Mouse (Mus musculus): Measurements from ENCODE around the gene Esyt3.

Gene Esyt3

GRCm38 (mm10) chr9:99354796-99355195 lies 3.6 kb downstream of the Esyt3 start:
- ATAC-seq (ENCODE audit: low TSS enrichment), result no peak

- no peak for ATAC-seq (ENCODE audit: low TSS enrichment)
Measured at GRCm38 (mm10) chr9:99353390-99353789, 5.0 kb downstream of the Esyt3 start.

GRCm38 (mm10) chr9:99352964-99353363 lies 5.4 kb downstream of the Esyt3 start:
- ATAC-seq (ENCODE audit: low TSS enrichment), result no peak

- ATAC-seq (ENCODE audit: low TSS enrichment), result peak; percentile 99
Measured at GRCm38 (mm10) chr9:99345351-99345792, 13.0 kb downstream of the Esyt3 start.

GRCm38 (mm10) chr9:99341600-99341999 lies 16.8 kb downstream of the Esyt3 start:
- no peak for ATAC-seq (ENCODE audit: low TSS enrichment)

GRCm38 (mm10) chr9:99340126-99340525 lies 18.2 kb downstream of the Esyt3 start:
- ATAC-seq (ENCODE audit: low TSS enrichment), result no peak

GRCm38 (mm10) chr9:99339182-99339581 lies 19.2 kb downstream of the Esyt3 start:
- ATAC-seq (ENCODE audit: low TSS enrichment), result no peak

- ATAC-seq (ENCODE audit: low TSS enrichment), result no peak
Measured at GRCm38 (mm10) chr9:99338293-99338692, 20.1 kb downstream of the Esyt3 start.

GRCm38 (mm10) chr9:99336538-99336937 lies 21.8 kb downstream of the Esyt3 start:
- ATAC-seq (ENCODE audit: low TSS enrichment), result no peak

GRCm38 (mm10) chr9:99326881-99327280 lies 31.5 kb downstream of the Esyt3 start:
- no peak for ATAC-seq (ENCODE audit: low TSS enrichment)

GRCm38 (mm10) chr9:99325961-99326360 lies 32.4 kb downstream of the Esyt3 start:
- ATAC-seq (ENCODE audit: low TSS enrichment), result no peak

- ATAC-seq (ENCODE audit: low TSS enrichment), result no peak
Measured at GRCm38 (mm10) chr9:99325208-99325929, 33.0 kb downstream of the Esyt3 start.

GRCm38 (mm10) chr9:99320006-99320405 lies 38.4 kb downstream of the Esyt3 start:
- peak; percentile 14; the same call in 1 of the 2 replicates for ATAC-seq (ENCODE audit: low TSS enrichment)

GRCm38 (mm10) chr9:99319343-99319951 lies 38.9 kb downstream of the Esyt3 start:
- ATAC-seq (ENCODE audit: low TSS enrichment), result peak; percentile 50; the same call in 1 of the 2 replicates

GRCm38 (mm10) chr9:99306226-99306625 lies 52.1 kb downstream of the Esyt3 start:
- ATAC-seq (ENCODE audit: low TSS enrichment), result no peak

- no peak for ATAC-seq (ENCODE audit: low TSS enrichment)
Measured at GRCm38 (mm10) chr9:99304296-99304695, 54.1 kb downstream of the Esyt3 start.
